Mouse (Mus musculus) kidney, postnatal 10 days (tissue): ENCODE data around the gene Noxa1.

Source experiments
- DNase-seq: peaks from one replicate; pipeline ENCODE4 v3.0.0; 2021; ENCODE audit warnings: mixed read lengths

Noxa1 gene

GRCm38 (mm10) chr2:25095109-25095850, at the start of gene Noxa1:
Noxa1 (minus strand) TSS chr2:25095149.
- DNase-seq = no peak

GRCm38 (mm10) chr2:25141921-25142320, 47.0 kb upstream of the Noxa1 start:
- DNase-seq = no peak

- DNase-seq = no peak
Observed at GRCm38 (mm10) chr2:25141185-25141584, 46.2 kb upstream of the Noxa1 start.

- no peak for DNase-seq
Observed at GRCm38 (mm10) chr2:25137832-25138231, 42.9 kb upstream of the Noxa1 start.

GRCm38 (mm10) chr2:25131601-25132000, 36.7 kb upstream of the Noxa1 start:
- no peak for DNase-seq

GRCm38 (mm10) chr2:25128072-25128471, 33.1 kb upstream of the Noxa1 start:
- no peak for DNase-seq

GRCm38 (mm10) chr2:25127206-25127605, 32.3 kb upstream of the Noxa1 start:
- peak; percentile 87 for DNase-seq

- DNase-seq = no peak
Observed at GRCm38 (mm10) chr2:25126011-25127010, 31.4 kb upstream of the Noxa1 start.

- DNase-seq = no peak
Observed at GRCm38 (mm10) chr2:25125146-25125545, 30.2 kb upstream of the Noxa1 start.

- DNase-seq = no peak
Observed at GRCm38 (mm10) chr2:25124411-25124810, 29.5 kb upstream of the Noxa1 start.

GRCm38 (mm10) chr2:25123527-25123926, 28.6 kb upstream of the Noxa1 start:
- DNase-seq = no peak

GRCm38 (mm10) chr2:25122666-25123065, 27.7 kb upstream of the Noxa1 start:
- no peak for DNase-seq

GRCm38 (mm10) chr2:25120963-25121362, 26.0 kb upstream of the Noxa1 start:
- DNase-seq = no peak

- DNase-seq = no peak
Observed at GRCm38 (mm10) chr2:25115442-25115841, 20.5 kb upstream of the Noxa1 start.

- DNase-seq = no peak
Observed at GRCm38 (mm10) chr2:25114308-25114707, 19.4 kb upstream of the Noxa1 start.

- DNase-seq = peak; percentile 36
Observed at GRCm38 (mm10) chr2:25111184-25111791, 16.3 kb upstream of the Noxa1 start.

- peak; percentile 64 for DNase-seq
Observed at GRCm38 (mm10) chr2:25110505-25111183, 15.7 kb upstream of the Noxa1 start.

- DNase-seq = no peak
Observed at GRCm38 (mm10) chr2:25109487-25109886, 14.5 kb upstream of the Noxa1 start.

GRCm38 (mm10) chr2:25106045-25106444, 11.1 kb upstream of the Noxa1 start:
- DNase-seq = no peak

GRCm38 (mm10) chr2:25104122-25104521, 9.2 kb upstream of the Noxa1 start:
- DNase-seq = no peak

- no peak for DNase-seq
Observed at GRCm38 (mm10) chr2:25099703-25100102, 4.8 kb upstream of the Noxa1 start.

GRCm38 (mm10) chr2:25098956-25099355, 4.0 kb upstream of the Noxa1 start:
- peak; percentile 68 for DNase-seq
